Mouse (Mus musculus) adrenal gland (tissue): ENCODE data around the gene Hdac7.

Experiments
- intact Hi-C: fragments of 180-260 bp; cut with DNase I; formaldehyde crosslinking; loops from one replicate; pipeline ENCODE4 v1.15.1; 2025

Hdac7 gene

GRCm38 (mm10) chr15:97816199-97816994 is 27.9 kb downstream of the Hdac7 start:
- intact Hi-C loops, result no loop called here

GRCm38 (mm10) chr15:97815254-97815653 is 29.0 kb downstream of the Hdac7 start:
- intact Hi-C loops, result no loop called here

GRCm38 (mm10) chr15:97814703-97815102 is 29.6 kb downstream of the Hdac7 start:
- intact Hi-C loops, result no loop called here

DNA sequence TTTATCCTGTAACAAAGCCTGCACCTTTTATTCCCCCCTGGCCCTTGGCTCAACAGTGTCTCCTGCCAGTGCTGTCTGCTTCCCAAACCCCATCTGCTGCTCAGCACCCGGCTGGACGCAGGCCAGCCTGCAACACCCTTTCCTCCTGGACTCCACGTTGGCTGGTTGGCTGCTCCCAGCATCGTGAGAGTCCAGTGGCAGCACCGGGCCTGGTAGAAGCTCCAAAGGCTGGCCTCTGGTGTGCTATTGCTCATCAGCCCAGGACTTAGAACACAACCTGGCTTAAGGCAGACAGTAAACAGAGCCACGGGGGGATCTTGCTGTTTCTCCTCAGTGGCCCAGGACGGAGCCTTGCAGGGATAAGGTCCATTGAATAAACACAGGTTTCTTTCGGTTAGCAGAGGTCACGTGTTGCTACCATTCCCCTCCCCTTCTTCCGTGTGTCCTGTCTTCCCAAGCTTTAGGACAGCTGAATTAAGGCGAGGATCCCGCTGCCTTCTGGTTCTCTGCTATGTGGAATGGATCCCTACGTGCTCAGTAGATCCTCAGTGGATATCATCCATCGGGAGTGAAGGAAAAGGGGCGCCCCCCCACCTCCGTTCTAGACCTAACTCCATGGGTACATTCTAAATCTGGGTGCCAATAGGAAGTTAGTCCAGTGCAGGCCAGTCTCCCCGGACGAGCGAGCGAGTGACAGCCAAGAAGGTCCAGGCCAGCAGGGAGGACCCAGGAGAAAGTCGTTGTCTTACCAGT is 30.7 kb downstream of the Hdac7 start:
- intact Hi-C loops, result no loop called here

DNA sequence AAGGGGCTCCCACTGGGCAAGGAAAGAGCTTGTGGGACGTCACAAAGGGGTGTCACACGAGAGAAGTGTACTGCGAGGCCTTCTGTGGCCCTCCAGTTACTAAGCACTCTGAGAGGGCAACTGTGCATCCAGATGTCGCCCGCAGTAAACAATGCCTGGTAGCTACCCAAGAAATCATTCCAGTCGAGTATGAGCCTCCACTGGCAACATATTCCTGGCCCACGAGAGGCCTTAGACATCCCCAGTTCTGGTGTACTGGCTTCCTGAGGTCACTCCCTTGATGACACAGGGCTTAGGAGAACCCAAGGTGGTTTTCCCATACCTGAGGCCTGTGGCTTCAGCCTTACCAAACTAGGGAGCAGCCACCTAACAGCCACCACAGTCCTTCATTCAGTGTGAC is 31.4 kb downstream of the Hdac7 start:
- intact Hi-C loops, result no loop called here

DNA sequence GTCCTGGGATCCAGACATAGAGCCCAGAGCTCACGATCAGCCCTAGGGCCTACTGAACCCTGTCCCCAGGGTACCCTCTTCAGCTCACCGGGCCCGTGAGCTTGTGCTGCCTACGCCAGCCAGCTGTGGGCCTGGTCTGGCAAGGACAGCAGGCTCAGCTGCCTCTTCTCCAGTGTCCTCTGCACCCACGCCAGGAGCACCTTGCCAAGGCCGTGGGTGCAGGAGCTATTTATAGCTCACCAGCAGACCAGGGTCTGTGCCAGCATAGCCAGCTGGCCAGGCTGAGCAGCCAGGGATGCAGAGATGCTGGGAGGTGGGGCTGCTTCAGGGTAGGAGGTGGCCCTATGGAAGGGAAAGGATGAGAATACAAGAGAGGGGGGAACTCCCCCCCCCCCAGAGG is 32.2 kb downstream of the Hdac7 start:
- intact Hi-C loops, result no loop called here

DNA sequence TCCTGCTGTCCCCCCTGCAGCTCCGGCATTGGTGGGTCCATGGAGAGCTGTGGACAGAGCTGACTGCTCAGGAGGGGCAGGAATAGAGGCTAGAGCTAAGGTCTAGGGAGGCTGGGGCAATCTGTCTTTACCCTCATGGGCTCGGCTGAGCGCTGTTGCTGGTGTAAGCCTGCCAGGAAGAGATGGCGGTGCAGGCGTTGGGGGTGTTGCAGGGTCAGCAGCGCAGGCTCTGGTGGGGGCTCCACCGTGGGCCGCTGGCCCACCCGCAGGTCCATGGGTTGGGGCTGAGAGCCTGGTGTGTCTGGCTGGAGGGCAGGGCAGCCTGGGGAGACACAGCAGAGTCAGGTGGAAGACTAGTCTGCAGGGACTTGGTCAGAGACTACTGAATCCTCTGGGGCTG is 33.0 kb downstream of the Hdac7 start:
- intact Hi-C loops, result no loop called here

DNA sequence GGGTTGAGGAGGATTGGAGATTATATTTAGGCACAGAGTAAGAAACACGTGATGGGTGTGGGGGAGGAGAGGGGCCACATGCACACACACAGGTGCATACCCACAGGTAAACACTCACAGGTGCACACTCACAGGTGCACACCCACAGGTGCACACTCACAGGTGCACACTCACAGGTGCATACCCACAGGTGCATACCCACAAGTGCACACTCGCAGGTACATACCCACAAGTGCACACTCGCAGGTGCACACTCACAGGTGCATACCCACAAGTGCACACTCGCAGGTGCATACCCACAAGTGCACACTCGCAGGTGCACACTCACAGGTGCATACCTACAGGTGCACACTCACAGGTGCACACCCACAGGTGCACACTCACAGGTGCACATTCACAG is 33.9 kb downstream of the Hdac7 start:
- intact Hi-C loops, result loop anchor here (1.0 kb wide), 1 partner anchor 40 kb away; no protein-coding TSS in a partner anchor

GRCm38 (mm10) chr15:97809942-97810341 is 34.4 kb downstream of the Hdac7 start:
- intact Hi-C loops, result loop anchor here (1.0 kb wide), 1 partner anchor 40 kb away; no protein-coding TSS in a partner anchor

- intact Hi-C loops, result no loop called here
Observed at GRCm38 (mm10) chr15:97809206-97809605, 35.1 kb downstream of the Hdac7 start.

DNA sequence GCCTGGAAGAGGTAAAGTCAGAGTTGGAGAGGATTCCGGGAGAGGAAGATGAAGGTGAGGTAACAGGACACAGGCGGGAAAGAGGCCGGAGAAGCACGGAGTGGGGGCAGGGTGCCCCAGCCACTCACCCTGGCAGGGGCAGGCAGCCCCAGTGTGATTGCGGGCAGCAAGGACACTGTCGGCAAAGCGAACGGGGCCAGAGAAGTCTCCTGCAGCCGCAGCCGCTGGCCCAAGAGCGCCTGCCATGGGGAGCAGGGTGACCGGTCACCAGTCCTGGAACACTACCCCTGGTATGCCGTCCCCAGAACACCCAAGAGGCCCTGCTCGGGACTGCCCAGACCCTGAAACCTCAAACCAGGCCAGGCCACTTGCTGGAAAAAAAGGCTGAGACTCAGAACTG is 35.8 kb downstream of the Hdac7 start:
- intact Hi-C loops, result no loop called here

GRCm38 (mm10) chr15:97807867-97808266 is 36.4 kb downstream of the Hdac7 start:
- intact Hi-C loops, result no loop called here

DNA sequence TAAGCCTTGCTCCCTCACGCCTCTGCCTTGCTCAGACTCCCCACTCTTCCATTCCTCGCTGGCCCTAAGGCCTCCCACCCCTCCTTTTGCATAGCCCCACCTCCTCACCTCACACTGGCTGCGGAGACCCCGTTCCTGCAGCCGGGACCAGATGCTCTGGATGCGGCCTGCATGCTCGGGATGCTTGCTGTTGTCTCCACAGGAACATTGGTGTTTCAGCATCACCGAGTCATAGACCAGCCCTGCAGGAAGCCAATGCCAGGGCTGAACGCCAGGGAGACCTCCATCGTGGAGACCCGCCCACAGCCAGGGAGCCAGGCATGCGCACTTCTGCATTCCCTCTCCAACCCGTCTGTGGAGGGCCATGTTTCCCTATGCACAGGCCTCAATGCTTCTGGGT is 41.7 kb downstream of the Hdac7 start:
- intact Hi-C loops, result no loop called here

DNA sequence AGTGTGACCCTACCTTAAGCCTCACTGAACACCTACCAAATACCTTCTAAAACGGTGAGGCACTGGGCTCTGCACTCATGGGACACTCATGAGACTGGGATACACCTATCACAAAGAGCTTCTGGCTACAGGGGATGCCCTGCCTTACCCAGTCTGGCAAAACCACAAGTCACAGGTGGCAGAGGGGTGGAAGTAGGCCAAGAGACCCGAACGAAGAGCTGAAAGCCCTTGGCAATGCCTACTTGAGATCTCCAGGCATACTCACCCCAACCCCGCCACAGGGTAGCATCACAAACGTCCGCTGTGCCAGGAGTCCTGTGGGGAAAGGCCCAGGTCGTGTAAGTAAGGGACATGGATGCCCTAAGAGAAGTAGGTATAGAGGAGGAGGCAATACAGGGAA is 42.5 kb downstream of the Hdac7 start:
- intact Hi-C loops, result no loop called here

DNA sequence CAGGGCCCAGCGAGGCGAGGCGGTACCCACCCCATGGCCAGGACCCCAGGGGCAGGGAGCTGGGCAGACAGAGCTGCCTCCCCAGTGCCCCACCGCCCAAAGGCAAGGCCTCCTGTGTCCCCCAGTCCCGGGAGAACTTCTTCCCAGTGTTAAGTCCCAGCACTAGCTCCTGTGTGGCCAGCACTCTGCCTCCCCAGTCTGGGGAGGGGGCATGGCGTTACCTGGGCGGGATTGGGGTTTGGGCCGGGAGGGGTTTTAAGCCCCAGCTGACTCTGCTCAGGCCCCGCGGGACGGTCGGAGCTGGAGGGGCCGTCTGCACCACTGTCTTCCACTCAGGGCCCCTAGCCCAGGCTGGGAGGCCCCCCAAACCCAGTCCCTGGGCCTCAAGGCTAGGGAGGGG is 43.4 kb downstream of the Hdac7 start:
- intact Hi-C loops, result no loop called here

DNA sequence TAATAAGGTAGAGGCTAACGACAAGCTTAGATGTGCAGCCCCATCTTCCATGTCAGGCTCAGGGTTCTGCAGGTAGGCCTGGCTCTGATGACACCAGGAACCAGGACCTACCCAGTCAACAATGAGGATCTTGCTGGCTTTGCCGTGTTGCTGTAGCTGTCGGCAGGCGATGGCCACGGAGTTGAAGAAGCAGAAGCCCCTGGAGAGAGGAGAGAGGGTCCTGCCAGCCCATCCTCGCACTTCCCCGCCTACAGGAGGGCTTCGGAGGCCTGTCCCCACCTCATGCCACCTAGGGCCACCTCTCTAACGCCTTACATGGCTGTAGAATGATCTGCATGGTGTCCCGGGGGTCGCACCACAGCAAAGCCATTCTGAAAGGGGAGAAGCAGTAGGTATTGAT is 44.9 kb downstream of the Hdac7 start:
- intact Hi-C loops, result no loop called here

DNA sequence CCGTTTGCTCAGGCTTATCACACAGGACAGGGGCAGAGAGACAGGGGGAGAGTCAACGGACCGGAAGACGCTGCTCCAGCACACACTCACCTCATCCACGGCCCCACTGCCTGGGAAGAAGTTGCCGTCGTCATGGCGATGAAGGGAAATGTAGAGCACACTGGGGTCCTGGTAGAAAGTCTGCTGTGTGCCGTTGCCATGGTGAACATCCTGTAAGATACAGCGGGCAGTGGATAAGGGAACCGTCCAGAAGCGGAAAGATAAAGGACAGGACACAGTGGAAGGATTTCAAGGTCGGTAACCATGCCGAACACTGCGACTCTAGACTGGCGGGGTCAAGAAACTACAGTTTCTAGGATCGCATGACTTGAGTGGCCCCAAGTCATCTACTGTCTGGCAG is 46.2 kb downstream of the Hdac7 start:
- intact Hi-C loops, result no loop called here

GRCm38 (mm10) chr15:97796674-97797310 is 47.5 kb downstream of the Hdac7 start:
- intact Hi-C loops, result no loop called here

- intact Hi-C loops, result no loop called here
Observed at GRCm38 (mm10) chr15:97795559-97796235, 48.6 kb downstream of the Hdac7 start.

- intact Hi-C loops, result no loop called here
Observed at GRCm38 (mm10) chr15:97794268-97794667, 50.0 kb downstream of the Hdac7 start.

GRCm38 (mm10) chr15:97793386-97794153 is 50.7 kb downstream of the Hdac7 start:
- intact Hi-C loops, result no loop called here
